ENCODE assay signal across 11 mouse cellular contexts in the genomic region with DNA sequence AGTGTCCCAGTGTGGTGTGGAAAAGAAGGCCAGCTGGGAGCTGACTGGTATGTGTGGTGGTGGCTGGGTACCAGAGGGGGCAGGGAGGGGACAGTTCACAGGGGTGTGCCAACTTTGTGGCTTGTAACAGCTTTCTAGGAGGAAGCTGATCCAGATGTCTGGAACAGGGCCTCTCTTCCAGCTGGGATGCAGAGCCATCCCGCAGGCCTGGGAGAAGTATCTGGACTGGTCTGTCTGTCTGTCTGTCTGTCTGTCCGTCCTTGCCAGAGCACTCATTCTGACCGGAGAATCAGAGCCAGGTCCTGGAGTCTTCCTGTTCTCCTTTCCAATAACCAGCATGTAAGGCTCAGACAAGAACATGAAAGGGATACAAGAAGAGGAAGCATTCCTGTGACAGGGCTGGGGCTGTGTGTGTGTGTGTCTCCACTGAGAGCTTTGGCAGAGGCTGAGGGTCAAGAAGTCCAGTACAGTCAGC. TPM values are rescaled to one million over a fixed set of nuclear protein-coding genes. Genes with fewer than 3 reads are reported as not detected.
DNase-seq lines count a peak whose midpoint lies in the region; ATAC-seq and TF ChIP-seq lines count a peak whose summit lies in the region.
"Had no signal": no experiment of that assay in that cellular context is flagged by ENCODE, and none has a peak within 500 bp of the region (broad histone marks: within the 10 kb centered on the region; RNA-seq: fewer than 3 reads in every experiment).

No protein-coding gene starts in this region.

- H3K4me3 ChIP-seq in heart, embryonic 13.5 days, result no peak overlapping the region
- H3K4me3 ChIP-seq in myocyte, result no peak overlapping the region
- H3K4me3 ChIP-seq in hindbrain, embryonic 11.5 days (ENCODE audit: low read depth, low read length), result no peak overlapping the region
- no peak overlapping the region for H3K4me3 ChIP-seq in midbrain, embryonic 10.5 days
- H3K4me3 ChIP-seq: forebrain, embryonic 13.5 days had no signal

- no peak overlapping the region for H3ac ChIP-seq in myocyte (ENCODE audit: control insufficient read depth, insufficient read length)

- H3K9ac ChIP-seq in heart, embryonic 13.5 days, result 0 out of 2 replicates have a peak overlapping the region, but pooled peaks have one; percentile 9
- H3K9ac ChIP-seq in hindbrain, embryonic 11.5 days (ENCODE audit: low read depth, low read length), result no peak overlapping the region
- H3K9ac ChIP-seq: forebrain, embryonic 13.5 days had no signal

- H3K9me3 ChIP-seq in heart, embryonic 13.5 days, result no peaks in the 10 kb centered on the region
- no peaks in the 10 kb centered on the region for H3K9me3 ChIP-seq in hindbrain, embryonic 11.5 days (ENCODE audit: control insufficient read depth, low read length)
- no peaks in the 10 kb centered on the region for H3K9me3 ChIP-seq in midbrain, embryonic 10.5 days (replicated peaks)
- H3K9me3 ChIP-seq: forebrain, embryonic 13.5 days; G1E had no signal

- peak; percentile 25 to 41 for DNase-seq in kidney, postnatal 4 days
- no peak for DNase-seq in kidney, postnatal 36 days
- DNase-seq in hindbrain, embryonic 11.5 days (ENCODE audit: low spot score), result no peak
- DNase-seq in cerebellum, adult 11-12 months, result no peak
- no peak for DNase-seq in midbrain, embryonic 10.5 days (ENCODE audit: low spot score)
- DNase-seq: kidney, adult 9 months had no signal

- peaks cover 11% of the 10 kb centered on the region for H3K36me3 ChIP-seq in heart, embryonic 13.5 days
- H3K36me3 ChIP-seq in myocyte (ENCODE audit: control insufficient read depth, insufficient read depth), result no peaks in the 10 kb centered on the region
- no peaks in the 10 kb centered on the region for H3K36me3 ChIP-seq in hindbrain, embryonic 11.5 days (ENCODE audit: control insufficient read depth, insufficient read depth, low read length)
- H3K36me3 ChIP-seq in midbrain, embryonic 10.5 days, result peaks cover 21% of the 10 kb centered on the region
- H3K36me3 ChIP-seq: G1E had no signal

- peaks cover 18% of the 10 kb centered on the region for H3K4me1 ChIP-seq in heart, embryonic 13.5 days
- H3K4me1 ChIP-seq in hindbrain, embryonic 11.5 days (replicated peaks; ENCODE audit: control insufficient read depth, insufficient read depth, low read length), result no peaks in the 10 kb centered on the region
- peaks cover 9% of the 10 kb centered on the region for H3K4me1 ChIP-seq in midbrain, embryonic 10.5 days

- no peak for TF ChIP-seq POLR2A in myocyte (IDR thresholded peaks at IDR 0.05; ENCODE audit: insufficient read length, low read depth)

- H3K27ac ChIP-seq in heart, embryonic 13.5 days (replicated peaks), result peak overlapping the region; percentile 49
- no peak overlapping the region for H3K27ac ChIP-seq in hindbrain, embryonic 11.5 days (ENCODE audit: low read depth, low read length)
- H3K27ac ChIP-seq in midbrain, embryonic 10.5 days (replicated peaks), result no peak overlapping the region
- H3K27ac ChIP-seq: forebrain, embryonic 13.5 days had no signal

- ATAC-seq in common myeloid progenitor, adult 5-6 weeks (replicated peaks; ENCODE audit: low read depth, poor library complexity, severe bottlenecking), result peak; percentile 55
- ATAC-seq in heart, embryonic 13.5 days (ENCODE audit: extremely low read depth, insufficient number of reproducible peaks, low FRiP score, low TSS enrichment), result no peak
- no peak for ATAC-seq in hindbrain, embryonic 11.5 days (ENCODE audit: low FRiP score)
- ATAC-seq: forebrain, embryonic 13.5 days had no signal

- H3K27me3 ChIP-seq in heart, embryonic 13.5 days (replicated peaks), result no peaks in the 10 kb centered on the region
- H3K27me3 ChIP-seq in myocyte (ENCODE audit: control insufficient read depth, insufficient read depth, insufficient read length), result no peaks in the 10 kb centered on the region
- H3K27me3 ChIP-seq in hindbrain, embryonic 11.5 days (ENCODE audit: control insufficient read depth, insufficient read depth, low read length), result no peaks in the 10 kb centered on the region
- no peaks in the 10 kb centered on the region for H3K27me3 ChIP-seq in midbrain, embryonic 10.5 days (ENCODE audit: low read depth, poor library complexity, severe bottlenecking)
- H3K27me3 ChIP-seq: forebrain, embryonic 13.5 days had no signal

- no peaks in the 10 kb centered on the region for H3K79me2 ChIP-seq in myocyte (ENCODE audit: control insufficient read depth, insufficient read depth)

- 46% methylated on average over 3 of the region's 3 CpGs for WGBS in heart, embryonic 13.5 days
- 87% methylated on average over 3 of the region's 3 CpGs for WGBS in hindbrain, embryonic 11.5 days
- WGBS in midbrain, embryonic 10.5 days, result 85% methylated on average over 3 of the region's 3 CpGs

- no peak overlapping the region for H3K4me2 ChIP-seq in heart, embryonic 13.5 days
- H3K4me2 ChIP-seq in myocyte (ENCODE audit: low read depth), result peak overlapping the region; percentile 7
- H3K4me2 ChIP-seq in hindbrain, embryonic 11.5 days (replicated peaks; ENCODE audit: low read depth, low read length), result no peak overlapping the region
- H3K4me2 ChIP-seq: forebrain, embryonic 13.5 days had no signal

TF ChIP-seq in myocyte, 11 proteins besides CTCF, POLR2A, EP300 and RAD21:
- TF ChIP-seq SRF (IDR thresholded peaks at IDR 0.05; ENCODE audit: control insufficient read depth, insufficient read length, low read depth), result no peak
- peak; percentile 18 for TF ChIP-seq POLR2AphosphoS2 (IDR thresholded peaks at IDR 0.05; ENCODE audit: insufficient read length, low read depth)
- TF ChIP-seq USF1 (IDR thresholded peaks at IDR 0.05; ENCODE audit: low read depth), result no peak
- TF ChIP-seq E2F4 (IDR thresholded peaks at IDR 0.05; ENCODE audit: insufficient read depth), result no peak
- no peak for TF ChIP-seq TCF12 (IDR thresholded peaks at IDR 0.05; ENCODE audit: insufficient read depth, poor library complexity, severe bottlenecking)
- no peak for TF ChIP-seq REST (IDR thresholded peaks at IDR 0.05; ENCODE audit: insufficient read depth, insufficient read length)
- peak in 2 of 3 experiments; percentile 23 to 61 for TF ChIP-seq MYOD1 (IDR thresholded peaks at IDR 0.05; ENCODE audit: control insufficient read depth in 1 of 3, insufficient read length in 2 of 3, low read depth in 2 of 3)
- TF ChIP-seq MYOG (IDR thresholded peaks at IDR 0.05; ENCODE audit: control insufficient read depth in 1 of 3, insufficient read depth in 1 of 3, insufficient read length in 2 of 3, low read depth in 2 of 3), result peak in 1 of 3 experiments; percentile 49
- TF ChIP-seq MAX (IDR thresholded peaks at IDR 0.05; ENCODE audit: low read depth), result no peak
- no peak for TF ChIP-seq TCF3 (IDR thresholded peaks at IDR 0.05; ENCODE audit: insufficient read length, low read depth)
- no peak for TF ChIP-seq CEBPB (IDR thresholded peaks at IDR 0.05; ENCODE audit: insufficient read depth, poor library complexity, severe bottlenecking)

RNA-seq across cellular contexts. Expression of a gene that starts 38.0 kb away (rescaled TPM):
- total RNA-seq in common myeloid progenitor, adult 5-6 weeks (2017), result 82.8 and 85.3 TPM in 2 replicates
- 125 and 127 TPM in 2 replicates for polyA plus RNA-seq in heart, embryonic 13.5 days (2015; fragmentation: Nextera tagmentation; extraction: Ambion mirVana)
- polyA plus RNA-seq in myocyte (2012; fragmentation: generic; extraction: Trizol), result 79.7 TPM
- 178 and 181 TPM in 2 replicates for polyA plus RNA-seq in hindbrain, embryonic 11.5 days (2014; fragmentation: Nextera tagmentation; extraction: Ambion mirVana)
- polyA plus RNA-seq in midbrain, embryonic 10.5 days (2016; fragmentation: Nextera tagmentation; extraction: Ambion mirVana), result 172 and 200 TPM in 2 replicates

Comparison
In these comparisons a context has a peak if more than half of its experiments do, and no peak if none do; other contexts are left out.
1. DNase-seq: peak in kidney, postnatal 4 days (2 of 2); none in kidney, postnatal 36 days (0 of 2), hindbrain, embryonic 11.5 days (single experiment), cerebellum, adult 11-12 months (single experiment) and midbrain, embryonic 10.5 days (single experiment).